Mouse (Mus musculus): ENCODE measurements around the gene Ino80d. TPM values are rescaled to one million over a fixed set of nuclear protein-coding genes. Genes with fewer than 3 reads are reported as not detected.
A peak's percentile ranks its signal among the peaks of the same experiment; 100 is the strongest.

Gene Ino80d
- total RNA-seq, 1 experiment = 17.5 TPM

GRCm38 (mm10) chr1:62966885-62967284, 147.6 kb downstream of the Ino80d start:
- no peak overlapping the region for H3K4me3 ChIP-seq (ENCODE audit: insufficient read depth in 1 of 2, low read depth in 1 of 2, low read length in 2 of 2, poor library complexity in 1 of 2, severe bottlenecking in 1 of 2)
- H3K27ac ChIP-seq (ENCODE audit: insufficient read depth, low read depth, low read length, poor library complexity, severe bottlenecking) = no peak overlapping the region
- DNase-seq (ENCODE audit: low read depth, low spot score) = peak; percentile 66
- H3K9me3 ChIP-seq (ENCODE audit: control insufficient read depth, insufficient read depth, low read depth, low read length) = no peaks in the 10 kb centered on the region
- no peaks in the 10 kb centered on the region for H3K4me1 ChIP-seq (ENCODE audit: control insufficient read depth in 2 of 2, insufficient read depth in 2 of 2, low read length in 2 of 2, poor library complexity in 1 of 2)
- H3K9ac ChIP-seq (ENCODE audit: insufficient read depth, low read depth, low read length, poor library complexity, severe bottlenecking) = no peak overlapping the region
- in situ Hi-C loops (cut with MboI; ENCODE audit: low sequenced_read_pairs in 2 of 2, unreplicated experiment in 2 of 2) = no loop called here
- no peaks in the 10 kb centered on the region for H3K36me3 ChIP-seq (ENCODE audit: control insufficient read depth, insufficient read depth, low read length, poor library complexity, severe bottlenecking)
- 0 out of 2 replicates have a peak, but pooled peaks have one; percentile 50 for TF ChIP-seq ZNF384 (IDR thresholded peaks at IDR 0.05; ENCODE audit: low read depth, low read length)
- TF ChIP-seq ZC3H11A (IDR thresholded peaks at IDR 0.05; ENCODE audit: borderline replicate concordance, low read depth, low read length) = no peak
- TF ChIP-seq CHD2 (IDR thresholded peaks at IDR 0.05; ENCODE audit: low read depth, low read length) = no peak
- no peak for TF ChIP-seq MAFK (IDR thresholded peaks at IDR 0.05; ENCODE audit: insufficient read depth, low read depth, low read length)

GRCm38 (mm10) chr1:62964291-62964690, 150.2 kb downstream of the Ino80d start:
- no peaks in the 10 kb centered on the region for H3K36me3 ChIP-seq (ENCODE audit: control insufficient read depth, insufficient read depth, low read length, poor library complexity, severe bottlenecking)
- in situ Hi-C loops (cut with MboI; ENCODE audit: low sequenced_read_pairs in 2 of 2, unreplicated experiment in 2 of 2) = no loop called here
- peak; percentile 47 for DNase-seq (ENCODE audit: low read depth, low spot score)
- H3K4me1 ChIP-seq (ENCODE audit: control insufficient read depth in 2 of 2, insufficient read depth in 2 of 2, low read length in 2 of 2, poor library complexity in 1 of 2) = no peaks in the 10 kb centered on the region
- no peaks in the 10 kb centered on the region for H3K9me3 ChIP-seq (ENCODE audit: control insufficient read depth, insufficient read depth, low read depth, low read length)
- no peak overlapping the region for H3K4me3 ChIP-seq (ENCODE audit: insufficient read depth in 1 of 2, low read depth in 1 of 2, low read length in 2 of 2, poor library complexity in 1 of 2, severe bottlenecking in 1 of 2)
- TF ChIP-seq ZC3H11A (IDR thresholded peaks at IDR 0.05; ENCODE audit: borderline replicate concordance, low read depth, low read length) (peak; percentile 64; the same call in 1 of the 2 replicates), MAFK (IDR thresholded peaks at IDR 0.05; ENCODE audit: insufficient read depth, low read depth, low read length) (no peak)
- H3K9ac ChIP-seq (ENCODE audit: insufficient read depth, low read depth, low read length, poor library complexity, severe bottlenecking) = no peak overlapping the region
- no peak overlapping the region for H3K27ac ChIP-seq (ENCODE audit: insufficient read depth, low read depth, low read length, poor library complexity, severe bottlenecking)

- Histone ChIP-seq H3K9ac (ENCODE audit: insufficient read depth, low read depth, low read length, poor library complexity, severe bottlenecking) (no peak overlapping the region), H3K4me3 (ENCODE audit: insufficient read depth in 1 of 2, low read depth in 1 of 2, low read length in 2 of 2, poor library complexity in 1 of 2, severe bottlenecking in 1 of 2) (no peak overlapping the region), H3K36me3 (ENCODE audit: control insufficient read depth, insufficient read depth, low read length, poor library complexity, severe bottlenecking) (no peaks in the 10 kb centered on the region), H3K9me3 (ENCODE audit: control insufficient read depth, insufficient read depth, low read depth, low read length) (no peaks in the 10 kb centered on the region), H3K4me1 (ENCODE audit: control insufficient read depth in 2 of 2, insufficient read depth in 2 of 2, low read length in 2 of 2, poor library complexity in 1 of 2) (no peaks in the 10 kb centered on the region), H3K27ac (ENCODE audit: insufficient read depth, low read depth, low read length, poor library complexity, severe bottlenecking) (no peak overlapping the region)
- no peak for TF ChIP-seq CHD2 (IDR thresholded peaks at IDR 0.05; ENCODE audit: low read depth, low read length)
- TF ChIP-seq MAFK (IDR thresholded peaks at IDR 0.05; ENCODE audit: insufficient read depth, low read depth, low read length) = no peak
- no peak for TF ChIP-seq HCFC1 (IDR thresholded peaks at IDR 0.05; ENCODE audit: borderline replicate concordance, insufficient read depth, low read length)
- TF ChIP-seq ZNF384 (IDR thresholded peaks at IDR 0.05; ENCODE audit: low read depth, low read length) = no peak
- TF ChIP-seq ZC3H11A (IDR thresholded peaks at IDR 0.05; ENCODE audit: borderline replicate concordance, low read depth, low read length) = no peak
- in situ Hi-C loops (cut with MboI; ENCODE audit: low sequenced_read_pairs in 2 of 2, unreplicated experiment in 2 of 2) = no loop called here
- no peak for DNase-seq (ENCODE audit: low read depth, low spot score)
Observed at GRCm38 (mm10) chr1:62956942-62957645, 157.4 kb downstream of the Ino80d start.

DNA sequence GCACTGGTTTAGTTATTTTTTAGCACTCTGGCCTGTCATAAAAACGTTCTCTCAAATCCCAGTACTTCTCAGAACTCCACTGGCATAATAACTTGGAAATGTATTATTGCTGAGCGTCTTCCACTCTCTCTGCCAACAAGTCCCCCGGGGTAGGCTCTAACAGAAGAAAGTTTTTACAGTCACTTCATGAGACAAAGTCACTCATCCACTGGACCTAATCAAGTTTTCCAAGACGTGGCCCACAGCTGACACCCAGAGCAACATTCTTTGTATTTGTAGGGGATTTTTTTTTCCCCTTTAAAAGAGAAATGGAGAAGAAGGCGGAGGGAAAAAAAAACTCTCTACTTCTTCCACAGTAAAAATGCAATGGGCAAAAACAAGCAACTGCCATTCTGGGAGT, 157.9 kb downstream of the Ino80d start:
- H3K36me3 ChIP-seq (ENCODE audit: control insufficient read depth, insufficient read depth, low read length, poor library complexity, severe bottlenecking) = no peaks in the 10 kb centered on the region
- no peak overlapping the region for H3K27ac ChIP-seq (ENCODE audit: insufficient read depth, low read depth, low read length, poor library complexity, severe bottlenecking)
- no peaks in the 10 kb centered on the region for H3K4me1 ChIP-seq (ENCODE audit: control insufficient read depth in 2 of 2, insufficient read depth in 2 of 2, low read length in 2 of 2, poor library complexity in 1 of 2)
- no peak overlapping the region for H3K9ac ChIP-seq (ENCODE audit: insufficient read depth, low read depth, low read length, poor library complexity, severe bottlenecking)
- in situ Hi-C loops (cut with MboI; ENCODE audit: low sequenced_read_pairs in 2 of 2, unreplicated experiment in 2 of 2) = no loop called here
- H3K4me3 ChIP-seq (ENCODE audit: insufficient read depth in 1 of 2, low read depth in 1 of 2, low read length in 2 of 2, poor library complexity in 1 of 2, severe bottlenecking in 1 of 2) = no peak overlapping the region
- no peaks in the 10 kb centered on the region for H3K9me3 ChIP-seq (ENCODE audit: control insufficient read depth, insufficient read depth, low read depth, low read length)
- DNase-seq (ENCODE audit: low read depth, low spot score) = no peak
- TF ChIP-seq HCFC1 (IDR thresholded peaks at IDR 0.05; ENCODE audit: borderline replicate concordance, insufficient read depth, low read length) (no peak), ZC3H11A (IDR thresholded peaks at IDR 0.05; ENCODE audit: borderline replicate concordance, low read depth, low read length) (no peak), MAFK (IDR thresholded peaks at IDR 0.05; ENCODE audit: insufficient read depth, low read depth, low read length) (no peak), CHD2 (IDR thresholded peaks at IDR 0.05; ENCODE audit: low read depth, low read length) (no peak), ZNF384 (IDR thresholded peaks at IDR 0.05; ENCODE audit: low read depth, low read length) (no peak)

- no peaks in the 10 kb centered on the region for H3K36me3 ChIP-seq (ENCODE audit: control insufficient read depth, insufficient read depth, low read length, poor library complexity, severe bottlenecking)
- TF ChIP-seq MAFK (IDR thresholded peaks at IDR 0.05; ENCODE audit: insufficient read depth, low read depth, low read length) (no peak), ZC3H11A (IDR thresholded peaks at IDR 0.05; ENCODE audit: borderline replicate concordance, low read depth, low read length) (no peak), CHD2 (IDR thresholded peaks at IDR 0.05; ENCODE audit: low read depth, low read length) (no peak)
- H3K4me1 ChIP-seq (ENCODE audit: control insufficient read depth in 2 of 2, insufficient read depth in 2 of 2, low read length in 2 of 2, poor library complexity in 1 of 2) = no peaks in the 10 kb centered on the region; a peak in 1 of 4 replicates
- no peak for DNase-seq (ENCODE audit: low read depth, low spot score)
- no peak overlapping the region for H3K27ac ChIP-seq (ENCODE audit: insufficient read depth, low read depth, low read length, poor library complexity, severe bottlenecking)
- H3K4me3 ChIP-seq (ENCODE audit: insufficient read depth in 1 of 2, low read depth in 1 of 2, low read length in 2 of 2, poor library complexity in 1 of 2, severe bottlenecking in 1 of 2) = no peak overlapping the region
- in situ Hi-C loops (cut with MboI; ENCODE audit: low sequenced_read_pairs in 2 of 2, unreplicated experiment in 2 of 2) = no loop called here
- H3K9me3 ChIP-seq (ENCODE audit: control insufficient read depth, insufficient read depth, low read depth, low read length) = no peaks in the 10 kb centered on the region
- H3K9ac ChIP-seq (ENCODE audit: insufficient read depth, low read depth, low read length, poor library complexity, severe bottlenecking) = no peak overlapping the region
Observed at GRCm38 (mm10) chr1:62955340-62955739, 159.1 kb downstream of the Ino80d start.
